Mouse (Mus musculus) urinary bladder, adult 2 months (tissue): Measurements from ENCODE around the gene Dsp. TPM values are rescaled to one million over a fixed set of nuclear protein-coding genes. Genes with fewer than 3 reads are reported as not detected.

ENCODE experiments used
- DNase-seq: peaks from one replicate; pipeline ENCODE4 v3.0.0; 2022; ENCODE audit warnings: low spot score
- polyA plus RNA-seq: library from polyadenylated mRNA; depleted of rRNA; stranded (reverse); fragments of >200 nt; gene quantifications from 2 replicates; pipeline ENCODE4 v1.2.3, GENCODE M21; 2012; rRNA removed

The Dsp gene
- polyA plus RNA-seq, 1 experiment: 17.9 TPM

GRCm38 (mm10) chr13:38193406-38193805, 42.3 kb downstream of the Dsp start:
- DNase-seq: no peak

- DNase-seq: no peak
Observed at GRCm38 (mm10) chr13:38201413-38201812, 50.3 kb downstream of the Dsp start.

- no peak for DNase-seq
Observed at GRCm38 (mm10) chr13:38204171-38204570, 53.1 kb downstream of the Dsp start.

- peak; percentile 73 for DNase-seq
Observed at GRCm38 (mm10) chr13:38204702-38205482, 53.8 kb downstream of the Dsp start, which contains the start of gene Snrnp48. TSS of gene Snrnp48 (plus strand) at chr13:38204938.

- no peak for DNase-seq
Observed at GRCm38 (mm10) chr13:38211122-38211521, 60.0 kb downstream of the Dsp start.

GRCm38 (mm10) chr13:38218686-38219085, 67.6 kb downstream of the Dsp start:
- DNase-seq: no peak

- no peak for DNase-seq
Observed at GRCm38 (mm10) chr13:38220331-38220730, 69.2 kb downstream of the Dsp start.

GRCm38 (mm10) chr13:38230177-38230821, 79.2 kb downstream of the Dsp start:
- no peak for DNase-seq

- no peak for DNase-seq
Observed at GRCm38 (mm10) chr13:38232411-38232810, 81.3 kb downstream of the Dsp start.

- no peak for DNase-seq
Observed at GRCm38 (mm10) chr13:38232856-38233625, 81.9 kb downstream of the Dsp start.

- DNase-seq: no peak
Observed at GRCm38 (mm10) chr13:38234651-38235050, 83.6 kb downstream of the Dsp start.

GRCm38 (mm10) chr13:38235370-38235769, 84.3 kb downstream of the Dsp start:
- DNase-seq: no peak

GRCm38 (mm10) chr13:38248151-38248550, 97.1 kb downstream of the Dsp start:
- DNase-seq: no peak

Other genes with a start within 250 kb of the Dsp start
- gene Ssr1, start 157.1 kb upstream of the Dsp start, polyA plus RNA-seq: 24.4 and 27.2 TPM in 2 replicates
- gene Riok1, start 114.3 kb upstream of the Dsp start, polyA plus RNA-seq: 21.8 and 24.0 TPM in 2 replicates
- 1.1 and 1.3 TPM in 2 replicates for gene Cage1, start 114.2 kb upstream of the Dsp start, polyA plus RNA-seq
- gene Snrnp48, start 53.6 kb downstream of the Dsp start, polyA plus RNA-seq: 29.0 and 32.7 TPM in 2 replicates
- gene Bmp6, start 193.8 kb downstream of the Dsp start, polyA plus RNA-seq: 19.4 and 20.0 TPM in 2 replicates